Mouse (Mus musculus): ENCODE results near the gene Pramel1. TPM values are rescaled to one million over a fixed set of nuclear protein-coding genes. Genes with fewer than 3 reads are reported as not detected.
"Not testable (repeated sequence)": the region's sequence is repeated elsewhere in the genome, so short reads cannot be mapped to it uniquely, and the experiment has no call there.

Gene Pramel1
- not detected in 2 replicates for polyA plus RNA-seq (2016; fragmentation: Nextera tagmentation; extraction: Ambion mirVana)

DNA sequence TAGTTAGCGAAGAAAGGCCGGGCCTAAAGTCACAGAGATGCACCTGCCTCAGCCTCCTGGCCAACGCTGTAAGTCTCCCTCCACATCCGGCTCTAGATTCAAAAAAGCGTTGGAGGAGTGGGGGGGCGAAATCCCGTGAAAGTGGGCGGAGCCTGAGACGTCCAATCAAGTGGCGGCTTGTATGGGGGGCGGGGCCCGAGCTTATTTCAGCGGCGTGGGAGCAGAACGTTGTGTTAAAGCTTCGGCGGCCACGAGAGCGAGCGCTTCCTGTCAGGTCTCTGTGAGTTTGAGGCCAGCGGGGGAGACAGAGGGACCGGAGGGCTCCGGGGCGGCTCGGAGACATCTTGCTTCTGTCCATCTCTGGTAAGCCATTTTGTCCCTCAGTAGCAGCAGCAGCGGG, at the start of gene Pramel1:
Gene Pramel1 (plus strand): TSS at position 248 of the 400 bp plus-strand sequence.
- Histone ChIP-seq H3K9me3 (replicated peaks) (peaks cover 10% of the 10 kb centered on the region; the same call in 1 of the 2 replicates), H3K27ac (replicated peaks) (no peak within 1 kb of the TSS), H3K4me1 (peaks cover 2% of the 10 kb centered on the region), H3K4me3 (no peak within 1 kb of the TSS), H3K36me3 (no peaks in the 10 kb centered on the region), H3K27me3 (ENCODE audit: low read depth, poor library complexity, severe bottlenecking) (no peaks in the 10 kb centered on the region)
- 80% methylated on average over 26 of the region's 26 CpGs for WGBS
- no peak for DNase-seq (ENCODE audit: low spot score)

- not testable (repeated sequence) for H3K27ac ChIP-seq (replicated peaks); H3K36me3 ChIP-seq; H3K4me3 ChIP-seq; DNase-seq (ENCODE audit: low spot score); H3K9me3 ChIP-seq (replicated peaks)
- 94% methylated on average over 5 of the region's 5 CpGs for WGBS
- peaks cover 34% of the 10 kb centered on the region for H3K27me3 ChIP-seq (ENCODE audit: low read depth, poor library complexity, severe bottlenecking)
- peaks cover 20% of the 10 kb centered on the region for H3K4me1 ChIP-seq
These were observed 48.7 kb upstream of the Pramel1 start for GRCm38 (mm10) chr4:143345491-143345890.

DNA sequence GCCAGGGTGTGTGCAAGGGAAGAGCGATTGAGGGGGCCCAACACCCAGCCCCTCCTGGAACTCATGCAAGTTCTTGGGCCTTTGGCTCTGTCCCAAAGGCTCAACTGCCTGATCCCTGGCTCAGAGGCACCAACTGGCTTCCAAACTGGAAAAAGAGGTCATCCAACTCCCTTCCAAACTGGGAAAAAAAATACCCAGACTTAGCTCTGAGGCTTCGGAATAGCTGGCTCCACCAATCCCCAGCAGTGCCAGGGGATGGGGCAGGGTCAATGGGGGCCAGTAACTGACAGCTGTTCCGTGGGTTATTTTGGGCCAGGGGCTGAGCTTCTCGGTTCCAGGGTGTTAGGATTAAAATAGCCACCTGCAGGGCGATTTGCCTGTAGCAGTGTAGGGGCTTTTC, 45.5 kb upstream of the Pramel1 start:
- H3K27ac ChIP-seq (replicated peaks), result no peak overlapping the region
- peaks cover 23% of the 10 kb centered on the region for H3K4me1 ChIP-seq
- H3K9me3 ChIP-seq (replicated peaks), result no peaks in the 10 kb centered on the region
- H3K27me3 ChIP-seq (ENCODE audit: low read depth, poor library complexity, severe bottlenecking), result peaks cover 65% of the 10 kb centered on the region
- 21% methylated on average over 5 of the region's 5 CpGs for WGBS
- H3K4me3 ChIP-seq, result no peak overlapping the region
- no peaks in the 10 kb centered on the region for H3K36me3 ChIP-seq
- no peak for DNase-seq (ENCODE audit: low spot score)

GRCm38 (mm10) chr4:143349484-143349906, 44.7 kb upstream of the Pramel1 start, which contains the start of gene Lrrc38:
Gene Lrrc38, plus strand, starts transcription at chr4:143349757.
- H3K9me3 ChIP-seq (replicated peaks), result no peaks in the 10 kb centered on the region
- WGBS, result under 1% methylated on average over 19 of the region's 19 CpGs
- H3K27ac ChIP-seq (replicated peaks), result peak within 1 kb of the TSS; percentile 61
- peak within 1 kb of the TSS; percentile 61 for H3K4me3 ChIP-seq
- DNase-seq (ENCODE audit: low spot score), result peak; percentile 44
- no peaks in the 10 kb centered on the region for H3K36me3 ChIP-seq
- H3K27me3 ChIP-seq (ENCODE audit: low read depth, poor library complexity, severe bottlenecking), result peaks cover 72% of the 10 kb centered on the region
- H3K4me1 ChIP-seq, result peaks cover 23% of the 10 kb centered on the region

GRCm38 (mm10) chr4:143350047-143351015, 43.9 kb upstream of the Pramel1 start:
- H3K9me3 ChIP-seq (replicated peaks), result no peaks in the 10 kb centered on the region
- H3K4me1 ChIP-seq, result peaks cover 23% of the 10 kb centered on the region
- 4% methylated on average over 72 of the region's 72 CpGs for WGBS
- peak overlapping the region; percentile 61 for H3K27ac ChIP-seq (replicated peaks)
- no peaks in the 10 kb centered on the region for H3K36me3 ChIP-seq
- peak; percentile 45 for DNase-seq (ENCODE audit: low spot score)
- peaks cover 72% of the 10 kb centered on the region for H3K27me3 ChIP-seq (ENCODE audit: low read depth, poor library complexity, severe bottlenecking)
- H3K4me3 ChIP-seq, result peak overlapping the region; percentile 61

DNA sequence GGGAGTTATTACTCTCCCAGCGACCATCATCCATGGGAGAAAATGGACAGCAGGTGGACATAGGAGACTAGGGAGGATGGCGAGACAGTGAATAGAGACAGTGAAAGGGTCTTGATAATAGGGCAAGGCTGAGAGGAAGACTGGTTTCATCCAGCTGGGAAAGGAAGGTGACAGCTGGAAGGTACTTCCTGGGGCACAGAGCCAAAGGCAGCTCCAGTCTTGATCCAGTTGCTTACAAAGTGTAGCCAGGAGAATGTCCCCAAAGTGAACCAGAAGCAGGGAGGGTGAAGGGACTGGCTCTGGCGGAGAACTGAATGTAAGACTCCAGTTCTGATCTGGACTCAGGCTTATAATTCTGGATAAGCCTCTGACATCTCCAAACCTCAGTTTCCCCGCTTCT, 41.9 kb upstream of the Pramel1 start:
- WGBS, result 73% methylated on average over 4 of the region's 4 CpGs
- Histone ChIP-seq H3K27me3 (ENCODE audit: low read depth, poor library complexity, severe bottlenecking) (peaks cover 70% of the 10 kb centered on the region), H3K27ac (replicated peaks) (no peak overlapping the region), H3K36me3 (no peaks in the 10 kb centered on the region), H3K4me1 (peaks cover 23% of the 10 kb centered on the region), H3K4me3 (no peak overlapping the region), H3K9me3 (replicated peaks) (no peaks in the 10 kb centered on the region)
- DNase-seq (ENCODE audit: low spot score), result no peak

DNA sequence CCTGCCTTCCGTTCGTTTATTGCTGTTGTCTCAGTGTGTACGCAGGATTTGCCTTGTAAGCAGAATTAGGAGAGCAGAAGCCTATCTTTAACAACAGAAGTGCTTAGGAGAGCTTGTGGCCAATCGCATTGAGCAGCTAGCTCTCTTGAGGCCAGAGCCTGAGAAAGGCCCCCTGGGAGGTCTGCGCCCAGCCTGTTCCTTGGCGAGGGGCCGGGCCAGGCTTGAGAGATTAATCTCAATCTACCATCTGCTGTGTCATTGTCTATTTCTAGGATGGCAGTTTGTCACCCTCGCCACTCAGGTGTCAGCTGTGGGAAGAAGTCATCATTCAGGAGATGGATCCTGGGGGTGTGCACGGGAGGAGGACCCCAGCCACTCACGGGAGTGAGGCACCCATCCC, 32.7 kb upstream of the Pramel1 start:
- 70% methylated on average over 10 of the region's 10 CpGs for WGBS
- no peaks in the 10 kb centered on the region for H3K9me3 ChIP-seq (replicated peaks)
- no peak for DNase-seq (ENCODE audit: low spot score)
- H3K4me3 ChIP-seq, result no peak overlapping the region
- no peaks in the 10 kb centered on the region for H3K36me3 ChIP-seq
- H3K4me1 ChIP-seq, result peaks cover 13% of the 10 kb centered on the region
- H3K27me3 ChIP-seq (ENCODE audit: low read depth, poor library complexity, severe bottlenecking), result no peaks in the 10 kb centered on the region
- no peak overlapping the region for H3K27ac ChIP-seq (replicated peaks)

DNA sequence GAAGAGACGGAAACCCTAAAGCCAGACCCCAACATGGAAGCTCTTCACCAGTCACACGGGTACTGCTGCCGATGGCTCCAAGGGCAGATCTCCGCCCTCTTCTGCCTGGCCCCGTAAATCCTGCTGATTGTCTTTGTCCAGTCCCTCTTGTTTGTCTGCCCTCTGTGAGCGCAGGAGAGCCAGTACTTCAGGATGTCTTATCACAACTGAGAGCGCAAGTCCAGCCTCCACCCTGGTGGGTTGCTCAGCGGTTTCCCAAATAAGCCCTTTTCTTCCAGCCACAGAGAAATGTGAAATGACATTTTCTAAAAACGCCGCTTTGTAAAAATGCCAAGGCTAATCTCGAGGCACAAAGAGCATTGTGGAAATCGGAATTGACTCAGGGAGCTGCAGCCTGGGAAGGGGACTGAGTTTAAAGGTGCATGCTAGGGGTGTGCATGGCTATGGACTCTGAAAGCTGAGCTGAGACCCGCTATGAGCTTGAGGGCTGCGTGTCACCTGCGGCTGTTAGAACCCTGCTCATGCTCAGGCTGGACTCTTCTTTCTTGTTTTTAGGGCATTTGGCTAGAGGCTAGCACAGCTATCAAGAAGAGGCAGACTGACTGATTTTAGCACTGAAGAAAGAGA, 27.7 kb upstream of the Pramel1 start:
- Histone ChIP-seq H3K27ac (replicated peaks) (peak overlapping the region; percentile 52), H3K36me3 (no peaks in the 10 kb centered on the region), H3K4me1 (peaks cover 18% of the 10 kb centered on the region), H3K27me3 (ENCODE audit: low read depth, poor library complexity, severe bottlenecking) (no peaks in the 10 kb centered on the region), H3K4me3 (peak overlapping the region; percentile 9; the same call in 1 of the 2 replicates), H3K9me3 (replicated peaks) (no peaks in the 10 kb centered on the region)
- WGBS, result 32% methylated on average over 15 of the region's 15 CpGs
- DNase-seq (ENCODE audit: low spot score), result peak; percentile 44

GRCm38 (mm10) chr4:143379480-143379879, 14.7 kb upstream of the Pramel1 start:
- Histone ChIP-seq H3K4me3 (peak overlapping the region; percentile 36), H3K36me3 (no peaks in the 10 kb centered on the region), H3K27me3 (ENCODE audit: low read depth, poor library complexity, severe bottlenecking) (peaks cover 34% of the 10 kb centered on the region), H3K9me3 (replicated peaks) (no peaks in the 10 kb centered on the region), H3K27ac (replicated peaks) (peak overlapping the region; percentile 77), H3K4me1 (peaks cover 23% of the 10 kb centered on the region)
- WGBS, result 40% methylated on average over 7 of the region's 7 CpGs
- peak; percentile 39 for DNase-seq (ENCODE audit: low spot score)

- peak overlapping the region; percentile 77 for H3K27ac ChIP-seq (replicated peaks)
- H3K27me3 ChIP-seq (ENCODE audit: low read depth, poor library complexity, severe bottlenecking), result peaks cover 34% of the 10 kb centered on the region
- peak; percentile 62 for DNase-seq (ENCODE audit: low spot score)
- no peaks in the 10 kb centered on the region for H3K9me3 ChIP-seq (replicated peaks)
- peak overlapping the region; percentile 36 for H3K4me3 ChIP-seq
- H3K4me1 ChIP-seq, result peaks cover 23% of the 10 kb centered on the region
- 26% methylated on average over 15 of the region's 15 CpGs for WGBS
- no peaks in the 10 kb centered on the region for H3K36me3 ChIP-seq
These were observed 14.1 kb upstream of the Pramel1 start for GRCm38 (mm10) chr4:143379931-143380715.

DNA sequence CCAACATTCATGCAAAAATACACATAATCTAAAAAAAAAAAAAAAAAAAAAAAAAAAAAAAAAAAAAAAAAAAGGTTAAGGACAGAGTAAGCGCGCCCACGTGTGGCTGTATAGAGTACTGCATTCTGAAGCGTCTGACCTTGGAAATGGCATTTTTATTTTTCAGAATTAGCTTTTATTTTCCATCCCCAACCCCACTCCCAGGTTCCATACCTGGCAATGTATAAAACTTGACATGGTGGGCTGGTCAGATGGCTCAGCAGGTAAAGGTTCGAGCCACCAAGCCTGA, 13.6 kb upstream of the Pramel1 start:
- no peak overlapping the region for H3K27ac ChIP-seq (replicated peaks)
- under 1% methylated on average over 5 of the region's 5 CpGs for WGBS

DNA sequence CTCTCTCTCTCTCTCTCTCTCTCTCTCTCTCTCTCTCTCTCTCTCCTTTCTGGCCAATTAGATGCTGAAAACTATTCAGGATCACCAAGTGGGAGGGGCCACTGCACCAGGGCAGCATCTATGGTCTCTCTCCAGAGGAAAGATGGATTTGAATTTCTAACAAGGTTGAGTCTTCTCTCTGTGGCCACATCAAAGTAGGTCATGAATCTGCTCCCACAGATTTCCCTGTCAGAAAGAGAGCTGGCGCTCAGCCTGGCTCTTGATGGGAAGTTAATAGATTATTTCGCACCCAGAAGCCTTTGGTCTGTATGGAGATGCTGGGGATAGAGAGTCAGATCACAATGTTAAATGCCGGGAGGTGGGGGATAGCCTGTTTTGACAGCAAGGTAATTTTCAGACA, 12.1 kb upstream of the Pramel1 start:
- WGBS, result 74% methylated on average over 3 of the region's 3 CpGs
- Histone ChIP-seq H3K27me3 (ENCODE audit: low read depth, poor library complexity, severe bottlenecking) (peaks cover 32% of the 10 kb centered on the region), H3K27ac (replicated peaks) (no peak overlapping the region)

More for the DNA sequence above, 13.6 kb upstream of the Pramel1 start:
- Histone ChIP-seq H3K4me1 (peaks cover 23% of the 10 kb centered on the region), H3K4me3 (no peak overlapping the region), H3K36me3 (no peaks in the 10 kb centered on the region), H3K9me3 (replicated peaks) (no peaks in the 10 kb centered on the region), H3K27me3 (ENCODE audit: low read depth, poor library complexity, severe bottlenecking) (peaks cover 34% of the 10 kb centered on the region)
- DNase-seq (ENCODE audit: low spot score), result no peak

More for the DNA sequence above, 12.1 kb upstream of the Pramel1 start:
- H3K4me1 ChIP-seq, result peaks cover 23% of the 10 kb centered on the region
- no peaks in the 10 kb centered on the region for H3K9me3 ChIP-seq (replicated peaks)
- no peak overlapping the region for H3K4me3 ChIP-seq
- no peaks in the 10 kb centered on the region for H3K36me3 ChIP-seq
- no peak for DNase-seq (ENCODE audit: low spot score)
